Mouse (Mus musculus) CH12.LX (cell line): ENCODE measurements around the gene Rmdn2. TPM values are rescaled to one million over a fixed set of nuclear protein-coding genes. Genes with fewer than 3 reads are reported as not detected.

Experiments
- DNase-seq: peaks from one replicate; pipeline ENCODE4 v3.0.0-alpha.2; 2013; ENCODE audit errors: extremely low read depth
- H3K27ac ChIP-seq: 2 replicates; pipeline ENCODE4 v1.5.1; 2012; ENCODE audit warnings: low read depth, mild to moderate bottlenecking, control low read depth, moderate library complexity; ENCODE audit not compliant: insufficient read depth
- H3K27me3 ChIP-seq: replicated peaks from 2 replicates; pipeline ENCODE3; 2012; ENCODE audit warnings: inconsistent platforms
- H3K36me3 ChIP-seq, 2 experiments: replicated peaks in 1 of 2; 2 replicates each; pipeline versions ENCODE3 to v1.6.1; 2012; ENCODE audit warnings: inconsistent platforms in 1 of 2, low read length in 1 of 2, mild to moderate bottlenecking in 1 of 2, mixed read lengths in 1 of 2, moderate library complexity in 1 of 2; ENCODE audit not compliant: control insufficient read depth in 1 of 2, insufficient read depth in 1 of 2
- H3K4me1 ChIP-seq, 2 experiments: 2 replicates each; pipeline ENCODE4 v1.6.1; 2012; ENCODE audit warnings: inconsistent platforms in 1 of 2, moderate library complexity in 1 of 2; ENCODE audit not compliant: insufficient read depth in 2 of 2, control insufficient read depth in 1 of 2
- H3K4me2 ChIP-seq: 2 replicates; pipeline ENCODE4 v1.6.1; 2012; ENCODE audit warnings: low read depth, mild to moderate bottlenecking, control low read depth; ENCODE audit not compliant: poor library complexity, insufficient read depth, severe bottlenecking
- H3K4me3 ChIP-seq, 3 experiments: fragments of 150-350 bp in 1 of 3; sonication (generic) in 1 of 3; replicated peaks in 1 of 3; 2 replicates each; pipeline versions ENCODE3 to v1.5.1; 2011 to 2012; ENCODE audit warnings: low read depth in 2 of 3, low read length in 2 of 3, mild to moderate bottlenecking in 2 of 3, moderate library complexity in 2 of 3, control low read depth in 1 of 3, improper control_type of control experiment in 1 of 3, inconsistent platforms in 1 of 3, mixed read lengths in 1 of 3; ENCODE audit not compliant: poor library complexity in 1 of 3
- H3K79me2 ChIP-seq: replicated peaks from 2 replicates; pipeline ENCODE4 v1.6.1; 2012; ENCODE audit warnings: mild to moderate bottlenecking, moderate library complexity; ENCODE audit not compliant: control insufficient read depth, poor library complexity, insufficient read depth, severe bottlenecking; ENCODE audit errors: extremely low read depth
- H3K9ac ChIP-seq: 2 replicates; pipeline ENCODE4 v1.6.1; 2012; ENCODE audit warnings: low read depth, mild to moderate bottlenecking, control low read depth, moderate library complexity; ENCODE audit not compliant: insufficient read depth
- H3K9me3 ChIP-seq: replicated peaks from 2 replicates; pipeline ENCODE3; 2012; ENCODE audit warnings: low read length, inconsistent platforms, mixed read lengths
- CHD1 ChIP-seq: IDR thresholded peaks from 2 replicates; pipeline ENCODE4 v1.6.1; 2012; ENCODE audit warnings: low read depth, low read length, improper control_type of control experiment, inconsistent platforms
- HCFC1 ChIP-seq: IDR thresholded peaks from 2 replicates; pipeline ENCODE4 v1.6.1; 2012; ENCODE audit warnings: low read depth, mild to moderate bottlenecking, inconsistent platforms, low read length, improper control_type of control experiment
- KAT2A ChIP-seq: IDR thresholded peaks from 2 replicates; pipeline ENCODE4 v1.6.1; 2012; ENCODE audit warnings: low read length, improper control_type of control experiment, inconsistent platforms; ENCODE audit not compliant: insufficient replicate concordance
- MEF2A ChIP-seq: IDR thresholded peaks from 2 replicates; pipeline ENCODE4 v1.6.1; 2014; ENCODE audit warnings: low read depth, mild to moderate bottlenecking, inconsistent platforms, low read length, improper control_type of control experiment, borderline replicate concordance
- NELFE ChIP-seq: IDR thresholded peaks from 2 replicates; pipeline ENCODE4 v1.6.1; 2011; ENCODE audit warnings: low read depth, low read length, improper control_type of control experiment
- POLR2A ChIP-seq: IDR thresholded peaks from 2 replicates; pipeline ENCODE4 v1.6.1; 2011; ENCODE audit warnings: low read depth, mild to moderate bottlenecking, improper control_type of control experiment, low read length
- RCOR1 ChIP-seq: conservative IDR thresholded peaks from 2 replicates; pipeline ENCODE4 v1.6.1; 2012; ENCODE audit warnings: low read depth, mild to moderate bottlenecking, inconsistent platforms, low read length, improper control_type of control experiment
- SIN3A ChIP-seq: IDR thresholded peaks from 2 replicates; pipeline ENCODE4 v1.6.1; 2012; ENCODE audit warnings: low read length, improper control_type of control experiment, inconsistent platforms
- TBP ChIP-seq: conservative IDR thresholded peaks from 2 replicates; pipeline ENCODE4 v1.6.1; 2011; ENCODE audit warnings: low read depth, low read length, improper control_type of control experiment
- ZKSCAN1 ChIP-seq: IDR thresholded peaks from 2 replicates; pipeline ENCODE4 v1.6.1; 2012; ENCODE audit warnings: low read depth, inconsistent platforms, low read length, improper control_type of control experiment, borderline replicate concordance
- dilution Hi-C: fragments of 300-500 bp; cut with MboI; formaldehyde crosslinking; loops from 2 replicates; pipeline ENCODE4 v1.14.3; 2020; ENCODE audit warnings: low sequenced_read_pairs; ENCODE audit not compliant: extremely low pct_unique_long_range_greater_than_20kb, extremely low pct_ligation_motif_present
- in situ Hi-C: fragments of 300-500 bp; cut with MboI; formaldehyde crosslinking; loops from 3 replicates; pipeline ENCODE4 v1.14.3; 2019; ENCODE audit warnings: low sequenced_read_pairs, low pct_ligation_motif_present, low pct_unique_long_range_greater_than_20kb, mixed read lengths
- polyA plus RNA-seq: library from polyadenylated mRNA; unstranded; fragments of >175 nt; gene quantifications from 2 replicates; pipeline ENCODE4 v1.2.1, GENCODE M21; 2012; ENCODE audit warnings: low read depth; ENCODE audit not compliant: insufficient read length
- total RNA-seq, 2 experiments: library from RNA; depleted of rRNA; stranded (reverse); fragments of 300-350 nt in 1 of 2; fragments of >200 nt in 1 of 2; gene quantifications; 2 replicates each; pipeline ENCODE4 v1.2.3; 2012 to 2014

The Rmdn2 gene
- total and polyA plus RNA-seq, 3 experiments: 0.59 to 3.0 (median 2.2) TPM

DNA sequence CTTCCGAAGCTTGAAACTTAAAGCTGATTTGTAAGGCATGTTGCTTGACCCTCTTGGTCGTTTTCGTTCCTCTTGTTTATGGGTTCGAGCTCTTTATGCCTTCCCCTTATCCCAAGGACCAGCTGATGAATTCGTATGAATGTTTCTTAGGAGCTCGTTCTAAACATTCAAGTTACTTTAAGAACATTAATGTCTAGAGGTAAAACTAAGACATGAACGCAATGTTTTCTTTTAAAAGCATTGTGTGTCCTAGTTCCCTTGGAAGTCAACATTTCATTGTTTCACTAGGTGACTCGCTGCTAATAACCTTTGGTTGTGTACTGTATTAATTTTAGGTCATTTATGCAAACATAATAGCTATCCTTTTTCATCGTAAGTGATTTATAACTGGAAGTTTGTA is 4.2 kb downstream of the Rmdn2 start:
- no peaks in the 10 kb centered on the region for H3K9me3 ChIP-seq
- H3K4me1 ChIP-seq: peaks cover 0 to 15% of the 10 kb centered on the region in 2 experiments; a peak in 1 of 4 replicates
- in situ Hi-C loops (no loop called here), dilution Hi-C loops (no loop called here)
- no peak overlapping the region for H3K27ac ChIP-seq
- no peaks in the 10 kb centered on the region for H3K79me2 ChIP-seq
- peak overlapping the region; percentile 93; the same call in 1 of the 2 replicates for H3K9ac ChIP-seq
- peak overlapping the region; percentile 77 for H3K4me2 ChIP-seq
- no peak for DNase-seq
- no peak for TF ChIP-seq HCFC1
- TF ChIP-seq SIN3A: no peak
- no peaks in the 10 kb centered on the region for H3K27me3 ChIP-seq
- no peaks in the 10 kb centered on the region for H3K36me3 ChIP-seq
- peak overlapping the region; percentile 71 to 90 (median 80) for H3K4me3 ChIP-seq

DNA sequence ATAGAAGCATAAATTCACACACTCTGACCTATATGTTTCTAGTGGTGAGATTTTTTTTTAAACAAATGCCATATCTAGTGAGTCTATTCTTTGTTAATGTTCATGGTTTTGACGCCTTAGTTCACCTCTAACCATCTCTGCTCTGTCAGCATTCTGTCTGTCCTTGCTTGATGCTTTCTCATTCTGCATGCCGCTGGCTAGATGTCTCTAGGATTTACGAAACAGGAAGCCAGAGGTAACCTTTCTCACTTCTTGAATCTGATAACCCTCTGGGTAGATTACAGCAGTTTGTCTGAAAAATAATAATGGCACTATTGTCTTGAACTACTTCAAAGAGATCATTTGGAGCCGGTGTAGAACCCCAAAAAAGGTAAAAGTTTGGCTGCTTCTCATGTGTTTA is 5.0 kb downstream of the Rmdn2 start:
- in situ Hi-C loops: no loop called here
- no peak overlapping the region for H3K4me3 ChIP-seq
- TF ChIP-seq NELFE: no peak
- no peak for TF ChIP-seq CHD1
- TF ChIP-seq RCOR1: no peak
- no peak for TF ChIP-seq POLR2A

DNA sequence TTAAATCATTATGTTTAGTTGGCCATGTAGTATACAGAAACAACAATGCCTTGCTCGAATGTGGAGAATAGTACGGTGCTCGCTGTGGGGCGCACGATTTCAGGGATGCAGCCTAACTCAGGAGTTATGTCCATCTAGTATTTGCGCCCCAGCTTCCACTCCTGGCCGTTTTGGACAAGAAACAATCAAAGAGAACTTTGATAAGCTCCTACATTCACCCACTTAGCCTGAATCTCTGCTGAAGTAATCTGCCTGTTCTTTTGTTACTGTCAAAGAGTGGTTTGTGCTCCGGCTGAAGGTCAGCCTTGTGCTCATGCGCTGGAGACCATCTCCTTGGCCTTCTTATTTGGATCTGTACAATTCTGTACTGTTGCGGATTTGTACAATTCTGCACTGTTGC is 6.8 kb downstream of the Rmdn2 start:
- in situ Hi-C loops: no loop called here
- H3K36me3 ChIP-seq: no peaks in the 10 kb centered on the region
- no peak overlapping the region for H3K4me3 ChIP-seq
- TF ChIP-seq NELFE (no peak), KAT2A (no peak), TBP (no peak), MEF2A (no peak), ZKSCAN1 (no peak), POLR2A (no peak)
- TF ChIP-seq, all 38 proteins: peak for 0
- Histone ChIP-seq H3K27me3 (no peaks in the 10 kb centered on the region), H3K9ac (no peak overlapping the region), H3K79me2 (no peaks in the 10 kb centered on the region), H3K9me3 (no peaks in the 10 kb centered on the region), H3K4me2 (no peak overlapping the region), H3K4me1 (peaks cover 0 to 15% of the 10 kb centered on the region in 2 experiments; a peak in 1 of 4 replicates), H3K27ac (no peak overlapping the region)
- dilution Hi-C loops: no loop called here
- no peak for DNase-seq

More for the DNA sequence above, 5.0 kb downstream of the Rmdn2 start:
- no peaks in the 10 kb centered on the region for H3K36me3 ChIP-seq
- dilution Hi-C loops: no loop called here
- no peaks in the 10 kb centered on the region for H3K27me3 ChIP-seq
- DNase-seq: no peak
- H3K27ac ChIP-seq: no peak overlapping the region
- H3K79me2 ChIP-seq: no peaks in the 10 kb centered on the region
- H3K9ac ChIP-seq: no peak overlapping the region
- no peaks in the 10 kb centered on the region for H3K9me3 ChIP-seq
- peaks cover 0 to 15% of the 10 kb centered on the region in 2 experiments; a peak in 1 of 4 replicates for H3K4me1 ChIP-seq
- no peak overlapping the region for H3K4me2 ChIP-seq
